Mouse (Mus musculus) cerebellum, adult 18-20 months (tissue): Measurements from ENCODE around the gene Fbxw21.

Source experiments
- DNase-seq, 2 experiments: peaks; one replicate each; pipeline ENCODE4 v3.0.0; 2021

Fbxw21 gene

GRCm38 (mm10) chr9:109110240-109110639 lies 51.6 kb downstream of the Fbxw21 start:
- DNase-seq, result no peak

GRCm38 (mm10) chr9:109107341-109107740 lies 54.5 kb downstream of the Fbxw21 start:
- DNase-seq, result no peak

- no peak for DNase-seq
Observed at GRCm38 (mm10) chr9:109105648-109106047, 56.2 kb downstream of the Fbxw21 start.

DNA sequence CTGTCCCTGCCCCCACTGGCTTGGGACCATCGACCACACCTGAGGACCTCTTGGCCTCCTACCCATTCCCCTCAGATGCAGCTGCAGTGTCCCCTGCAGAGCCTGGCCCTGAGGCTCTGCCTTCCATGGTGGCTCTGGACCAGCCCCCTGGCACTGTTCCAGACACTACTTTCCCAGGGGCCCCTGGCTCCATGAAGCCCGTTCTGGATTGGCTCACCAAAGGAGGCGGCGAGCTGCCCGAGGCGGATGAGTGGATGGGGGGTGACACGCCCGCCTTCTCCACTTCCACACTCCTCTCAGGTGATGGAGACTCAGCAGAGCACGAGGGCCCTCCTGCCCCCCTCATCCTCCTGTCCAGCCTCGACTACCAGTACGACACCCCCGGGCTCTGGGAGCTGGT lies 56.8 kb downstream of the Fbxw21 start:
- DNase-seq, result no peak

DNA sequence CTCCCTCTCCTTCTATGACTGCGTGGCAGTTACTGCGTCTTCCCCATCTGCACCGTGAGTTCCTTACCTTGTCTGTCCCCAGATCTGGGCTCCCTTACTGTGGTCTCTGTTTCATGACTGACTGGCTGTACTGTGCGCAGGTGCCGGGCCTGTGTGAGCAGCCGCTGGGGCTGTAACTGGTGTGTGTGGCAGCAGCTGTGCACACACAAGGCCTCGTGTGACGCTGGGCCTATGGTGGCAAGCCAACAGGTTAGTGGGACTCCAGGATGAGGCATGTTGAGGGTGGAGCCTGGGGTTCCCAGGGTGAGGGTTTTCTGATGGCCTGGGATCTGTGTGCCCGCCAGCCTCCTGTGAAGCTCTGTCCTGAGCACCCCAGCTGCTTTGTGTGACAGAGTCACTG lies 57.8 kb downstream of the Fbxw21 start:
- no peak for DNase-seq

DNA sequence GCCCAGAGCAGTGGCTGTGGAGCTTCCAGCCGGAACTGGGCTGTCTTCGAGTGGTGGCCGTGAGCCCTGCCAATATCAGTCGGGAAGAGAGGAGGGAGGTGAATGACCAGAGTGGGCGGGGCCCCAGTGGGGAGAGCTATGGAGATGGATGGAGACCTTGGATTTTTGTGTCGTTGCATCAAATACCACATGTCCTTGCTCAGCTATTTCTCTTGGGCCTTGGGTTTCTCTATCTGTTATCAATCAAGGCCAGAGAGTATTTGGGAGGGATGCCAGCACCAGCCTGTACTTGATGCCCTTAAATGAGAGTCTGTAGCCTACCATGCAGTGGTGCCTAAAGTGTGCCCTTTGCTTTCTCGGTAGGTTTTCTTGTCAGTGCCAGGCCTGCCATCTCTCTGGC lies 58.6 kb downstream of the Fbxw21 start:
- DNase-seq, result no peak

GRCm38 (mm10) chr9:109102541-109102940 lies 59.3 kb downstream of the Fbxw21 start:
- no peak for DNase-seq

- no peak for DNase-seq
Observed at GRCm38 (mm10) chr9:109101933-109102445, 59.9 kb downstream of the Fbxw21 start.

GRCm38 (mm10) chr9:109100307-109100928 lies 61.4 kb downstream of the Fbxw21 start:
- DNase-seq, result no peak

DNA sequence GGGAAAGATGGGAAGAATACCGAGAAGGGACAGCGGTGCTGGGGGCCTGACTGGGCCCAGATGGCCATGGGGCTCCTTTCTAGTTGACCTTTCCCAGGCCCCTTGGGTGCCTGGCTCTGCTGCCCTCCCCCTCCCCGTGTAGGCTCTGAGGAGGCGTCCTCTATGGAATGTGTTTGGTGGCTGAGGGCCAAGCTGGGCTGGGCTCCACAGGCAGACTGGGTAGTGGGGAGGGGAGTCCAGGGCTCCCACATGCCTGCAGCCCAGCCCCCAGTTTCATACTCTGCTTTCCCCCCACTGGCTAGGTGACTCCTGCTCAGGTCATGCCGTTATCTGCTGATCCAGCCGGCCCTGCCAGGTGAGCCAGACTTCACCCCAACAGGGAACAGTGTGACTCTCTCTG lies 62.9 kb downstream of the Fbxw21 start:
- peak in 1 of 2 experiments; percentile 23 for DNase-seq

DNA sequence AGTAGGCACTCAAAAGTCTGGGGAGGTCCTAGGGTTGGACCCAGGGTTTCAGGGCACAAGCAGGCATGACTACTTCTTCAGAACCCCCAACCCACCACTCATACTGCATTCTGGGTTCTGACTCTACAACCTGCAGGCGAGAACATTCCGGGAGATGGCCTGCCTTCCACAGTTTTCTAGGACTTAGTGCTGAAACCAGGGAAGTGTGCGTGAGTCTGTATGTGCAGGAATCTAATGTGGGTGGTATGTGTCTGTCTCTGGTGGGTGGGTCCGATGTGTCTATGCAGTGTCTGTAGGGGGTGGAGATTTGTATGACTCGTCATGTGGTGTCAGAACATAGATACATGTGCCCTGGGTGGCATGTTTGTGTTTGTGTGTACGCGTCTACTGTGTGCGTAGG lies 63.5 kb downstream of the Fbxw21 start:
- no peak for DNase-seq

- DNase-seq, result peak; percentile 36 to 52
Observed at GRCm38 (mm10) chr9:109097831-109098230, 64.0 kb downstream of the Fbxw21 start.

DNA sequence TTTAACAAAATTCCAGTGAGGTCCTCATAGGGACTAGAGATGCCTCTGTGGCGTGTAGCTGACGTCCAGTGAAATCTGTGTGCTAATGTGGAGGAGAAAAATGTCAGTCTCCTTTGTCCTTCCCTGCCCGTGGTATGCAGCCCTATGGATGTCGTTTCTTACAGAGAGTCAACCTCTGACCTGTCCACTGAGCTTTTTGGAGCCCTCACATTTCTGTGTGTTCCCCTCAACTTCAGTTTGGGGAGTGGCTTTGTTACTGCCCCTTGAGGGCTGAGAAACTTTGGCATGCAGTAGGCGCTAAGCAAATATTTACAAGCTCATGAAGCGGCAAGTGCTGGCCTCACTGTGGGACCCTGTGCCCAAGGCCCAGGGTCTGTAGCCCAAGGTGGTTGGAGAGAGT lies 64.5 kb downstream of the Fbxw21 start:
- no peak for DNase-seq

- no peak for DNase-seq
Observed at GRCm38 (mm10) chr9:109096856-109097255, 65.0 kb downstream of the Fbxw21 start.

DNA sequence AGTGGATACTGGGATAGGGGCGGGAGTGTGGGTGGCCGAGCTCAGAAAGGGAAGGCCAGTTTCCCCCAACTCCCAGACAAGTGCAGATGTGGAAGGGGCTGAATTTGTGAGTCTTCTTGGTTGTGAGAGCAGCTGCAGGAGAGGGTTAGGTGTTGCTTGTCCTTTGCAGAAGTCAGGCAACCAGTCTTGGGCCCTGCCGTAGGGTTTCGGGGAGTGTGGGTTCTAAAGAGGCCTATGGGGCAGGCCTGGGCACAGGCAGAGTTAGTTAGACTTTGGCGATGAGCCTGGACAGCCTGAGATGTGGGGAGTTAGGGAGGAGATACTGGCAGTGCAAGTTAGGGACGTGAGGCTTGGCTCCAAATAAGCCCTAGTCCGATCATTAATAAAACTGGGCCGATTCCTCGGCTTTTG lies 65.6 kb downstream of the Fbxw21 start:
- peak in 1 of 2 experiments; percentile 23 for DNase-seq

DNA sequence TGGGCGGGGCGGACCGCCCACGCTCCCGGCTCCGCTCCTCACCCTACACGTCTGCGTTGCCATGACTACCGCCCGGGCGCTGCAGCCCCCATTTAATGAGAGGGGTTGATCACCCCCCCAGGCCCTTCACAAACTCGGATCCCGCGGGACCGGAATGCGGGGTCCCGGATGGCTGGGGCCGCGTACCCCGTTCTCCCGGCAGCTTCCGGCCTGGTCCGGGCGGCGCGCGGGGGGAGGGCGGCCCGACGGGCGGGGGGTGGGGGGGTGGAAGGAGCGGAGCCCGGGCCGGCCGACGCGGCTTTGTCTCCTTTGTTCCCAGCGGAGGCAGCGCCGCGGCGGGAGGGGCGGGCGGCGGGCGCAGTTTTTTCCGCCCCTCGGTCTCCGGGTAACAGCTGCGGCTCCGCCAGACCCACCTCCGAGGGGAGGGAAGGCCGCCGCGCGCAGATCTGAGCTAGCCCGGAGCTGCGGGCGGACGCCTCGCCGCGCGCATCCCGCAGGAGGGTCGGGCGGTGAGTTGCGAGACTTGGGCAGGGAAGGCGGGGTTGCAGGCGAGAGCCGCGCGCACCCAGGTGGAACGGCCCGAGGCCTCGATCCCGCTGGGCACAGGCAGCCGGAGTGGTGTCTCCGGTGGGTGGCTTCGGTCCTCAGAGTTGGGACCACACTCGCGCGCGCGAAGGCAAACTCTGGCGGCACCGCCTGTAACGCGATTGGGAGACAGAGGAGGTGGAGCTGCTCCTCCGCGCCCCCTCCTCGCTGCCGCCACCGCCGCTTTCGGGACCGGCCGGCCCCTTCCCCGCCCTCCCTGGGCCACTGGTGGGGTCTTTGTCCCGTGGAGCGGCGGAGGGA lies 66.5 kb downstream of the Fbxw21 start, which contains the start of gene Plxnb1:
TSS of gene Plxnb1 (plus strand) at position 253 of the 846 bp plus-strand sequence.
- DNase-seq, result peak; percentile 57 to 62

DNA sequence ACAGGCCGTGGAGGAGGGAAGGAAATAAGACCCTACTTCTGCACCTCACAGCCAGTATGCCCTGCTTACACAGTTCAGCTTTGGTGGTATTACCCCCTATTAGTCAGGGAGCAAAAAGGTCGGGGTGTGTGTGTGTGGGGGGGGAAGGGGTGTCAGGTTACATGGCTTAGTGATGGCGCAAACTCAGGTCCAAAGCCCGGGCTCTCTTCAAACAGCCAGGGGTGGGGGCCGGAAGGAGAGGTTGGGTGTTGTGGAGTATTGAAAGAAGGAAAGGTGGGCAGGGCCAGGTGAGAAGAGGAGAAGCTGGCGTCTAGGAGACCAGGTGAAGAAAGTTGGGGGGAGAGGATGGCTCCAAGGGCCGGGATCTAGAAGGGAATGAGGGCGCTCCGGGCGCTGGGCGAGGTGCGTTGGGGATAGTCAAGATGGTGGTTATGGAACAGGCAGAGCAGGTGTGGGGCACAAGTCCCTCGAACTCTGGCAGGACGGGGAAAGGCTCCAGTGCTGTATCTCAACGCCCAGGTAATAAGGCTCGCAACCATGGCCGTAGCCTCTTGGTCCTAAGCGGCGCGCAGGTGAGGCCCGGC lies 67.2 kb downstream of the Fbxw21 start:
- peak in 1 of 2 experiments; percentile 36 for DNase-seq

- no peak for DNase-seq
Observed at GRCm38 (mm10) chr9:109093786-109094552, 67.9 kb downstream of the Fbxw21 start.

DNA sequence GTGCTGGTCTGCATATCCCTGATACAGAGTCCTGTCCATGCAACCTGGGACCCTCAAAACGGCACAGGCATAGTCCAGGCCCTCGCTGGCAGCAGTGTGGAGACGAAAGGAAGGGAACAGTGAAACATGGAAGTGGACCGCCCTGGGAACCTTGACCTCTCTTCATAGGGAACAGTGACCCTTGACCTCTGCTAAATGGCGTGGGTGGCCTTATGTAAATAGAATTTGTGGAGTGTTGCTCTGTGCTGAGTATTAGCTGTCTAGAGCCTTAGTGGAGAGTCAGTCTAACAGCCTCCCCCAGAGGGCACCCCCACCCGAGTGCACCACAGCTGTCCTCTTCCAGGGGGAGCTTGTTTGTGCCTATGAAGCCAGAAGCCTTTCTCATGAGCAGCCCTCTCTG lies 69.0 kb downstream of the Fbxw21 start:
- DNase-seq, result no peak

- no peak for DNase-seq
Observed at GRCm38 (mm10) chr9:109091802-109092201, 70.0 kb downstream of the Fbxw21 start.

DNA sequence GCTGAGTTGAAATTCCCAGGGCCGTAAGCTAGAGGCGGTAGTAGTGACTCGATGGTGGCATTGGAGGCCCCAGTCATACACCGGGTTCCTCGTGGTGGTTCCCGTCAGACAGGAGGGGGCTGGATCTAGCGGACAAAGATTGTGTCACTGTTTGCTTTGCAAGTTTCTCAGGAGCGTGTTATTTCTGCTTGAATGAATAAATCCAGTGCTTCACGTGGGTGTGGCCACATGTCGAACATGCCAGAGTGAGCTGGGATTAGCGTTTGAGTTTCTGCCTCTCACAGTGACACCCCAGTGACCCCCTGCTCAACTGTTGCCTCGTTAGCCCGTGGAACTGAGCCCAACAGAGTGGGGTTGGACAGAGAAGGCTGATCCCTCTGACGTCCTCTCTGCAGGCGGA lies 71.4 kb downstream of the Fbxw21 start:
- DNase-seq, result no peak
